Mouse (Mus musculus) G1E (cell line): Measurements from ENCODE around the gene Amhr2.

Source experiments
- POLR2AphosphoS5 ChIP-seq: IDR thresholded peaks from 2 replicates; pipeline ENCODE4 v1.6.1; 2012; ENCODE audit warnings: low read depth, low read length, inconsistent platforms; ENCODE audit not compliant: insufficient replicate concordance
- TAL1 ChIP-seq: conservative IDR thresholded peaks from 2 replicates; pipeline ENCODE4 v1.6.1; 2012; ENCODE audit warnings: low read depth, low read length, inconsistent platforms, mixed read lengths

DNA sequence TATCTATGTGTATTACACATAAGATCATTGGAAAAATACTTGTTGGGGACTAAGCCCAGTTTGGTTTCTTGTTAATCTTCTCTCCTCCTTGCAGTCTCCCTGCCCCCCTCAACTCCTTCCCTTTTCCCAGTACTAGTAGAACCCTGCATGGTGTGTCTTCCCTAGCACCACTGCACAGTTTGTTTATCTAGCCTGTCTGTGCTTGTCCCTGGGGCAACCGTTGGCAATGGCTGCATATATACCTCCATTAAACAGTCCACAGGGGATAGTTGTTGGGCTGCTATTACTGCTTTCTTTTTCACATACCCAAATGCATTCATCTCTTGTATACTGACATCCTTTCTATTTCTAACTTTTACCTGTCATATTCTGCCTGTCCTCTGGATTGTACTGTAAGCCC is 42.5 kb downstream of the Amhr2 start:
- TF ChIP-seq POLR2AphosphoS5 (no peak), TAL1 (no peak)
